Mouse (Mus musculus) CH12.LX (cell line): ENCODE measurements at regions not wholly inside any gene's neighbourhood (a gene's known extent, or its start where the extent isn't known, plus 50 kb on each side); places are given as distances from the start of the nearest gene placed in this dataset.

Experiments used
- CTCF ChIP-seq, 2 experiments: IDR thresholded peaks in 1 of 2; conservative IDR thresholded peaks in 1 of 2; 2 replicates each; pipeline ENCODE4 v1.5.1; 2011 to 2012; ENCODE audit warnings: low read depth in 2 of 2, low read length in 2 of 2, improper control_type of control experiment in 1 of 2, inconsistent platforms in 1 of 2, mild to moderate bottlenecking in 1 of 2, moderate library complexity in 1 of 2
- EP300 ChIP-seq: IDR thresholded peaks from 2 replicates; pipeline ENCODE4 v1.6.1; 2011; ENCODE audit warnings: low read length, improper control_type of control experiment
- MEF2A ChIP-seq: IDR thresholded peaks from 2 replicates; pipeline ENCODE4 v1.6.1; 2014; ENCODE audit warnings: low read depth, mild to moderate bottlenecking, inconsistent platforms, low read length, improper control_type of control experiment, borderline replicate concordance
- POLR2A ChIP-seq: IDR thresholded peaks from 2 replicates; pipeline ENCODE4 v1.6.1; 2011; ENCODE audit warnings: low read depth, mild to moderate bottlenecking, improper control_type of control experiment, low read length
- UBTF ChIP-seq: IDR thresholded peaks from 2 replicates; pipeline ENCODE4 v1.6.1; 2012; ENCODE audit warnings: low read depth, mild to moderate bottlenecking, inconsistent platforms, low read length, improper control_type of control experiment, moderate library complexity

- no peak for TF ChIP-seq CTCF (conservative IDR thresholded peaks at IDR 0.05 in 1 of 2, IDR thresholded peaks at IDR 0.05 in 1 of 2; ENCODE audit: low read depth in 2 of 2, low read length in 2 of 2)
- TF ChIP-seq EP300 = peak; percentile 70
- no peak for TF ChIP-seq POLR2A
- no peak for TF ChIP-seq UBTF
- TF ChIP-seq MEF2A = 0 out of 2 replicates have a peak, but pooled peaks have one; percentile 29
These were observed 69.8 kb upstream of the Gm9972 start for GRCm38 (mm10) chr11:42965732-42966131.
